8 mouse cellular contexts compared by ENCODE assay signal in genomic region chr2:33966389-33966983, GRCm38 (mm10).
DNase-seq lines count a peak whose midpoint lies in the region; ATAC-seq and TF ChIP-seq lines count a peak whose summit lies in the region.

No protein-coding gene starts in this region.

- no peaks in the 10 kb centered on the region for H3K79me2 ChIP-seq in heart, adult 2 months (replicated peaks; ENCODE audit: control insufficient read depth, insufficient read depth, low read length)

- H3K27me3 ChIP-seq in heart, embryonic 10.5 days (ENCODE audit: insufficient read depth, poor library complexity, severe bottlenecking) = peaks cover 63% of the 10 kb centered on the region
- peaks cover 5% of the 10 kb centered on the region; the same call in 1 of the 2 replicates for H3K27me3 ChIP-seq in heart, adult 2 months (ENCODE audit: control insufficient read depth, insufficient read depth, low read length)
- peaks cover 40% of the 10 kb centered on the region for H3K27me3 ChIP-seq in liver, embryonic 12.5 days (replicated peaks)
- H3K27me3 ChIP-seq in stomach, postnatal 0 days (ENCODE audit: control insufficient read depth, insufficient read depth, low read length) = no peaks in the 10 kb centered on the region

- TF ChIP-seq EP300 in heart, adult 2 months (IDR thresholded peaks at IDR 0.05; ENCODE audit: insufficient read depth, low read depth, low read length) = no peak
- no peak for TF ChIP-seq EP300 in stomach, postnatal 0 days (optimal IDR thresholded peaks at IDR 0.05)

- no peak for TF ChIP-seq POLR2A in heart, adult 2 months (IDR thresholded peaks at IDR 0.05; ENCODE audit: insufficient read depth, low read depth, low read length)

- H3K4me2 ChIP-seq in liver, embryonic 12.5 days = peak overlapping the region; percentile 13; the same call in 1 of the 2 replicates
- H3K4me2 ChIP-seq in stomach, postnatal 0 days (replicated peaks; ENCODE audit: low read depth) = peak overlapping the region; percentile 48

- H3K36me3 ChIP-seq in heart, embryonic 10.5 days = no peaks in the 10 kb centered on the region
- H3K36me3 ChIP-seq in heart, adult 2 months (ENCODE audit: control insufficient read depth, insufficient read depth, low read length) = no peaks in the 10 kb centered on the region
- no peaks in the 10 kb centered on the region for H3K36me3 ChIP-seq in liver, embryonic 12.5 days
- H3K36me3 ChIP-seq in stomach, postnatal 0 days (ENCODE audit: control insufficient read depth, insufficient read depth, low read length) = no peaks in the 10 kb centered on the region

- no peak for TF ChIP-seq CTCF in heart, adult 2 months (IDR thresholded peaks at IDR 0.05)
- no peak for TF ChIP-seq CTCF in stomach, postnatal 0 days (IDR thresholded peaks at IDR 0.05; ENCODE audit: low read depth)

- DNase-seq in heart, embryonic 10.5 days (ENCODE audit: low spot score) = no peak
- no peak for DNase-seq in heart, adult 2 months
- peak; percentile 5 for DNase-seq in thymus, postnatal 4 days
- no peak for DNase-seq in thymus, adult 18-20 months
- DNase-seq in stomach, postnatal 0 days (ENCODE audit: low spot score) = no peak
- DNase-seq in frontal cortex, postnatal 14 days (ENCODE audit: low spot score in 2 of 2) = no peak
- DNase-seq in gastrocnemius, postnatal 25 days = no peak

- peak overlapping the region; percentile 33 for H3K4me3 ChIP-seq in heart, embryonic 10.5 days
- H3K4me3 ChIP-seq in heart, adult 2 months = no peak overlapping the region
- H3K4me3 ChIP-seq in liver, embryonic 12.5 days = no peak overlapping the region
- peak overlapping the region; percentile 17 for H3K4me3 ChIP-seq in stomach, postnatal 0 days (ENCODE audit: low read depth, low read length)

- H3K4me1 ChIP-seq in heart, embryonic 10.5 days = peaks cover 8% of the 10 kb centered on the region
- H3K4me1 ChIP-seq in heart, adult 2 months (ENCODE audit: control insufficient read depth, insufficient read depth, low read length) = no peaks in the 10 kb centered on the region; the same call in 1 of the 2 replicates
- H3K4me1 ChIP-seq in liver, embryonic 12.5 days = no peaks in the 10 kb centered on the region
- H3K4me1 ChIP-seq in stomach, postnatal 0 days (replicated peaks; ENCODE audit: control insufficient read depth, insufficient read depth) = peaks cover 2% of the 10 kb centered on the region; the same call in 1 of the 2 replicates

- 15% methylated on average over 35 of the region's 35 CpGs for WGBS in heart, embryonic 10.5 days
- 29% methylated on average over 35 of the region's 35 CpGs for WGBS in heart, adult 2 months
- WGBS in liver, embryonic 12.5 days (ENCODE audit: insufficient replicate concordance) = 32% methylated on average over 35 of the region's 35 CpGs
- 22% methylated on average over 35 of the region's 35 CpGs for whole genome bisulfite sequencing in stomach, postnatal 0 days

- no peak overlapping the region for H3K27ac ChIP-seq in heart, embryonic 10.5 days
- H3K27ac ChIP-seq in heart, adult 2 months = no peak overlapping the region
- H3K27ac ChIP-seq in liver, embryonic 12.5 days = no peak overlapping the region
- no peak overlapping the region for H3K27ac ChIP-seq in stomach, postnatal 0 days (replicated peaks)

- ATAC-seq in liver, embryonic 12.5 days = no peak
- ATAC-seq in stomach, postnatal 0 days (ENCODE audit: low FRiP score, low TSS enrichment) = no peak

- H3K9me3 ChIP-seq in heart, embryonic 10.5 days = no peaks in the 10 kb centered on the region
- H3K9me3 ChIP-seq in liver, embryonic 12.5 days (replicated peaks) = no peaks in the 10 kb centered on the region
- no peaks in the 10 kb centered on the region for H3K9me3 ChIP-seq in stomach, postnatal 0 days (ENCODE audit: control insufficient read depth, low read length)

- intact Hi-C loops in heart, adult 2 months (cut with DNase I) = no loop called here

- H3K9ac ChIP-seq in heart, adult 2 months (ENCODE audit: low read depth, low read length) = no peak overlapping the region
- no peak overlapping the region for H3K9ac ChIP-seq in liver, embryonic 12.5 days
- H3K9ac ChIP-seq in stomach, postnatal 0 days (ENCODE audit: low read length) = no peak overlapping the region

Comparison
In these comparisons a context has a peak if more than half of its experiments do, and no peak if none do; other contexts are left out.
1. H3K4me3 ChIP-seq: peak in heart, embryonic 10.5 days (single experiment) and stomach, postnatal 0 days (single experiment); none in heart, adult 2 months (single experiment) and liver, embryonic 12.5 days (single experiment).